Mouse (Mus musculus): ENCODE data around the gene Stxbp2. TPM values are rescaled to one million over a fixed set of nuclear protein-coding genes. Genes with fewer than 3 reads are reported as not detected.
A peak's percentile ranks its signal among the peaks of the same experiment; 100 is the strongest.
"Not testable (repeated sequence)": the region's sequence is repeated elsewhere in the genome, so short reads cannot be mapped to it uniquely, and the experiment has no call there.

Stxbp2 gene
- 100 to 1,000 TPM in 1 of 2 experiments, 10 to 100 TPM in 1; 72.1 to 131 TPM for total RNA-seq (2021)
- 106 and 141 TPM in 2 replicates for polyA plus RNA-seq (2012; rRNA removed)
- long read RNA-seq, transcript Stxbp2-207 (19 exons, 2,908 nt): major isoform, 40 of 68 reads
- long read RNA-seq, transcript Stxbp2-201 (19 exons, 1,847 nt): minor isoform, 12 of 68 reads
- long read RNA-seq, partial matches to known transcripts: 2 of 68 reads
- long read RNA-seq, other reads (novel, unspliced or antisense): 14 of 68 reads

DNA sequence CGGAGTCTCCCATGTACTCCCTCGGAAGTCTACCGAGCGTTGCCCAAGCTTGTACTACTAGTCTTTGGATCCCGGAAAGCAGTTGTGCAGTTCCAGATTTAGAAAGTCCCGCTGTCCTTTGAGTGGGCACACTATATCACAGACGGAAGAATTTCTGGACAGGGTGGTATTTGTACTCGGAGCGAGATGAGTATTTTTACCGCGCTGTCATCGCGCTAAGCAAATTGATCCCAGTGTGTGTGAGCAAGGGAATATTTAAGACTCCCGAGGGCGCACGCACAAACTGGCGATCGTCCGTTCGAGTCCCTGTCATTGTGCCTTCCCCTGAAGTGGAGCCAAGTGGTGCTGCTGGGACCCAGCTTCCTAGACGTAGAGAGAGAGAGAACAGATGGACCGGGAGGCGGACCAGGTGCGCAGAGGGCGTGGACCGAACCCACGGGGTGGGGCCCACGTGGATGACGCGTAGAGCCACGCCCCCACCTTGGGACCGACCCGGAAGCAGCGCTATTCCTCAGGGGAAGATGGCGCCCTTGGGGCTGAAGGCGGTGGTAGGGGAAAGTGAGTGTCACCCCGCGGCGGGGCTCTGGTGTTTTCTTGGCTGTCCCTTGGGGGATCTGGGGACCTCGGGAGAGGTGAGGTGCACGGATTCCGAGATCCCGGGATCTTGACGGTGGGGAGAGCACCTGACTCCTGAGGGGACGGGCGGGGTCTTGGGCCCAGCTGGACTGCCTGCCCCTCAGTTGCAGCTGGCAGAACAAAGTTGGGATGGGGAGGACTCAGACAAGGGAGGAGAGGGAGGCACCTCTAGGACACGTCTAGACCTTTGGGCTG lies at the start of gene Stxbp2:
Gene Stxbp2, plus strand, starts transcription at position 309 of the 831 bp plus-strand sequence.
- DNase-seq: peak; percentile 86

- not testable (repeated sequence) for DNase-seq
Observed at GRCm38 (mm10) chr8:3581961-3582360, 48.8 kb upstream of the Stxbp2 start.

- no peak for DNase-seq
Observed at GRCm38 (mm10) chr8:3586452-3586851, 44.3 kb upstream of the Stxbp2 start.

DNA sequence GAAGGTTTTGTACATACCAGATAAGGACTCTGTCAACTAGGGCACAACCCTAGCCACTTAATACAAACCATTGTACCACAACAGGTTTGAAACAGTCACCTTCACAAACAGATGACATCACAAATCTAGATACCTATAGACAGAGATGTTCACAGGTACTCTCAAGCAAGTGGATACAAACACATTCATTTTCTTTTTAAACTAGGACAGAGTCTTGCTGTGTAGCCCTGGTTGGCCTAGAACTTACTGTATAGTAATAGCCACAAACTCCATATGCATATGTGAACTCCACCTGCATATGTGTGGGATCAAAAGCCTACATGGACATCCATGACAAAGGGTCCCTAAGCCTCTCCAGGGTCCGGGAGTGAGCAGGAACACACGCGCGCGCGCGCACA lies 43.8 kb upstream of the Stxbp2 start, which contains the start of gene Camsap3:
Gene Camsap3, plus strand, starts transcription at position 301 of the 398 bp plus-strand sequence.
- DNase-seq: no peak

GRCm38 (mm10) chr8:3587391-3588257 lies 43.1 kb upstream of the Stxbp2 start:
- DNase-seq: peak; percentile 71

DNA sequence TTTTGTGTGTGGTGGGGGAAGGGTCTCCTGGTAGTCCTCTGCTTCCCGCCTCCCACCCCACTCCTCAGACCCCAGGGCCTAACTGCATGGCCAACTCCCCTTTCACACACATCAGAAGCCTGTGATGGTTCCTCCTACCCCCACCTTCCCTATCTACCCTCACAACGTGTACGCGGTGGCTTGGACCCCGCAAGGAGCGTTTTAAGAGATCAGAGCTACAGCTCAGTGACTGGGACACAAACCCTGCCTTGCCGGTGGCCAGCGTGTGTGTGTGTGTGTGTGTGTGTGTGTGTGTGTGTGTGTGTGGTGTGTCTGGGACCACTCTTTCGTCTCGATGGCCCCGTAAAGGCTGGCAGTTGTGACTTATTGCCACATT lies 42.5 kb upstream of the Stxbp2 start:
- no peak for DNase-seq

DNA sequence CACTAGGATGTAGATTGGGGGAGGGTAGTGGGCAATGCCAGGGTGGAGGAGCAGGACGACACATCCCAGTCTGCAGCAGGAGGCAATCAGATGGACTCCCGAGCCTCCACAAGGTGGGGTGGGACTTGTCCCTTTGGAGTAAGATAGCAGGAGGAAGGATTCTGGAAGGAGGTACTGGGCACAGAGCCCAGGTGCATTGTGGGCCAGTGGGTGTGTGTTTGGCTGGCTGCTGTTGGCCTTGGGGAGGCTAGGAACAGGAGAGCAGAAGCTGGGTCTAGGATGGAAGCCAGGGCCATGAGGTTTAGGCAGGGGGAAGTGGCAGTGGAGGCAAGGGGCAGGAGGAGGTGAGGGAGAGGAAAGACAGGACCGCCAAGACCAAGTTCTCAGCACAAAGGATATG lies 37.3 kb upstream of the Stxbp2 start:
- peak; percentile 63 for DNase-seq

- no peak for DNase-seq
Observed at GRCm38 (mm10) chr8:3594466-3594865, 36.3 kb upstream of the Stxbp2 start.

DNA sequence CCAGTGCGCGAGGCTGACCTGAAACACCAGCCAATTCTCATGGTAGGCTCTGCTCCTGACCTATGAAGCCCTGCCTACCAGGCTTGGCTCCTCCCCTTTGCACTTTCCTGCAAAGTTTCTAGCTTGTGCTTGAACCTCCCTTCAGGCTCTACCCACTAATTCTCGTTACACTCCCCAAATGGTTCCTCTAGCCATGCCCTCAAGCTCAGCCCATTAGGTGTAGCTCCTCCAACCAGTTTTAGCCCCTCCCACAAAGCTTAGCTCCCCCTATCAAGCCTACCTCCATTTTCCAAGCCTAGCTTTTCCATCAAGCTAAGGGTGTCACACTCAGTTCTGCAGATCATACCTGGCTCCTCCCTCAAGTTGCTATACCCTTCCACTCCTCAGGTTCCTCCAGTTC lies 32.7 kb upstream of the Stxbp2 start:
- no peak for DNase-seq

- DNase-seq: no peak
Observed at GRCm38 (mm10) chr8:3599219-3599618, 31.5 kb upstream of the Stxbp2 start.

GRCm38 (mm10) chr8:3600401-3600800 lies 30.4 kb upstream of the Stxbp2 start:
- no peak for DNase-seq

DNA sequence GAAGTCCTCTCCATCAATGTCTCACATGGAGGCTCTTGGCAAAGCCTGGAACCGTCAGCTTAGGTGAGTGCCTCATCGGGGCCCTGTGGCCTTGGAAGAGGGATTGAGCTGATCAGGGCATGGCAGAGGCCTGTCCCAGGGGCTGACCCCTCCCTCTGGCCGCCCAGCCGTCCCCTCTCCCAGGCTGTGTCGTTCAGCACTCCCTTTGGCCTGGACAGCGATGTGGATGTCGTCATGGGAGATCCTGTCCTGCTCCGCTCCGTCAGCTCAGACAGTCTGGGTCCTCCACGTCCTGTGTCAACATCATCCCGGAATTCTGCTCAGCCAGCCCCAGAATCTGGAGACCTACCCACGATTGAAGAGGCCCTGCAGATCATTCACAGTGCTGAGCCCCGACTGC lies 27.3 kb upstream of the Stxbp2 start:
- DNase-seq: no peak

DNA sequence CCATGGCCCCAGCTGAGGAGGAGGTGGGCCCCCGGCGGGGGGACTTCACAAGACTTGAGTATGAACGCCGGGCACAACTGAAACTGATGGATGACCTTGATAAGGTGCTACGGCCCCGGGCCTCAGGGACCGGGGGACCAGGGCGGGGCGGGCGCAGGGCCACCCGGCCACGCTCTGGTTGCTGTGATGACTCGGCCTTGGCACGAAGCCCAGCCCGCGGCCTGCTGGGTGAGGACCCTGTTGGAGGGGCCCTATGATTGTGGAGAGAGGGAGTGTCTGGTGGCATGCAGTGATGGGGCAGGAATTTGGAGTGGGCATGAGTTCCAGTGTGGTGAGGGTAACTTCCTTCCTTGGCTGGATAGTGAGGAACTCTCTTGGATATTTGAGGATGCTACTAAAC lies 24.2 kb upstream of the Stxbp2 start:
- peak; percentile 48 for DNase-seq

DNA sequence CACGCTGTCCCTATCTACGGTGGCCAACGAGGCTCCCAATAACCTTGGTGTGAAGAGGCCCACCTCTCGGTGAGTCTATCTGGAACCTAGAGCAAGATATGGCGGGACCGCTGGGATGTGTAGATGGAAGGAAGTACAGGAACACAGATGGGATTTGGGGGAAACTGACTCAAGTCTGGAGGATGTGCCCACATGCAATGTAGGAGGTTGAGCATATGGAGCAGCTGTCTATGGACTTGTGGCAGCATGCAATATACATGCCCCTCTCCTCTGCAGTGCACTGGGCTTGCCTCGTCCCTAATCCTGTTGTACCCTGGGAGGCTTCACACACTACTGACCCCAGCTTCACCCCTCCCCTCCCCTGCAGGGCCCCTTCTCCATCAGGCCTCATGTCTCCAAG lies 22.9 kb upstream of the Stxbp2 start:
- DNase-seq: no peak

DNA sequence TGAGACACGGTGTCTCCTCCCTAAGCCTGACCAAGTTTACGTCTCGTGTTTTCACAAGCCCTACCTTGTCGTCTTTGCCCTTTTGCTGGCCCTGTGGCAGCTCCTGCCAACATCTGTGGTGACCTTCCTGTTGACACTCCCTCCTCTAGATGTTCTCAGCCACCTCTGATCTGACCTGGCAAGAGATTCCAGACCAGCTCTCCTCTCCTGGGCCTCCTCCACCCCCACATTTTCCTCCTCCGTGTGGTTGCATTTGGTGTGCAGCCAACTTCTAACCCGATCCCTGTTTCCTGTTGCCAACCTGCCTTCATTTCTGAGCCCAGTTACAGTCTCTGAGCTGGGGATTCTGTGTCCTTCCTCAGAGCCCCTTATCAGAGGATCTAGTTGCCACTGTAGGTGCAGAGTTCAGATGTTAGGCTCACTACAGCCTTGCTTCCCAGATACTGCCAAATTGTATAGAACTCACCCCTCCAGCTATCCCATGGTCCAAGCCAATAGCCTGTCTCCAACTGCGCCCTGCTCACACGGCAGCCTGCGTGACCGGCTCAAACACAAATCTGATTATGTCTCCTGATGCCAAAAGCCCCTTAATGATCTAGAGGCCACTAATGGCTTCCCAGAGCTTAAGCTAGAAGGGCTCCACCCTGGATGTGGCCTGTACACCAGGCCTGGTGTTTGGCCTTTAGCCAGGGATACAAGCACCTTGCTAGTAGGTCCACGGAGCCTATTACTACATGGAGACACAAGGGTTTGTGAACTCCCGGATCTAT lies 21.5 kb upstream of the Stxbp2 start:
- DNase-seq: peak; percentile 51

DNA sequence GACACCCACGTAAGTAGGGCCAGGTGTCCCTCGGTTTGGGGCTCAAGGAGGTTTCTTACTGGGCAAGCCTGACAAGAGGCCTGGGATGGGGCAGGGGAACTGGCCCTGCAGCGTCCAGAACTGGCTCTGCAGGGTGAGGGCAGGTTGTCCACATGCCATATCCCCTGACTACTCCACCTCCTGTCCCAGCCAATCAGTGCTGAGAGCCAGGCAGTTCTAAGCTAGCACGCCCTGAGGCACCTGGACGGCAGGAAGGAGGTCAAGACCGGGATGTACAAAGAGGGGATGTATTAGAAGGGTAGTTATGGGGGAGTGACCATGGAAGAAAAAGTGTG lies 21.0 kb upstream of the Stxbp2 start:
- no peak for DNase-seq

DNA sequence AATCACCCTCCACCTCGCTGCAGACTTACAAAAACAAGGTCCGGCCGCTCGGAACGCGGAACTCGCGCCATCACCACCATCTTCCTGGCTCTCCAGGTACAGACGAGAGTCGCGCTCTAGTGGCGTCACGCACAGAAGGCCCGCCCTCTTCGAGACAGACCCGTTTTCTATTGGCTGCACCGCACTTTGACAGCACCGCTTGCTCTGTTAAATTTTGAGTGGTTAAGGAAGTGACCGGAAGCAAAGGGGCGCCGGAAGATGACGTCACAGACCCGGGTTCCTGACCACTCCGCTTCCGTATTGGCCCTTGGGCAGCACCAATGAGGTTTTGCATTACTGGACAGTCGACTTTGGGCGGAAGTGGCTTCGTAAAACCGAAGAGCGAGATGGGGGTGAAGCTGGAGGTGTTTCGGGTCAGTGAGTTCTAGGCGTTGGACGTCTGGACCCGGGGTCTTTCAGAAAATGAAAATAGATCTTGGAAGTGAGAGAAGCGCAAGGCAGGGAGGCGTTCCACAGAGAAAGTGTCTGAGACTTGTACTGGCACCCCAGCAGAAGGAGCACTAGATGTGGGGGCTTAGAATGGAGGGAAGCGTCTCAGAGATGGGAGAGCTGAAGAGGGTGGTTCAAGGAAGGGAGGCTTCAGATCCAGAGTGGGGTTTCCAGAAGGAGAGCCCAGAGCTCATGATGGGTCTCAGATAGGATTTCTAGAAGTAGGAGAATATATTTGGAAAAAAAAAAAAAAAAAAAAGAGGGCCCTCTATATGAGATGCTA lies 9.4 kb upstream of the Stxbp2 start, which contains the start of the genes Xab2 and Pet100:
Gene Xab2, minus strand, starts transcription at position 118 of the 772 bp plus-strand sequence.
Gene Pet100, plus strand, starts transcription at position 350 of the 772 bp plus-strand sequence.
- peak; percentile 99 for DNase-seq

DNA sequence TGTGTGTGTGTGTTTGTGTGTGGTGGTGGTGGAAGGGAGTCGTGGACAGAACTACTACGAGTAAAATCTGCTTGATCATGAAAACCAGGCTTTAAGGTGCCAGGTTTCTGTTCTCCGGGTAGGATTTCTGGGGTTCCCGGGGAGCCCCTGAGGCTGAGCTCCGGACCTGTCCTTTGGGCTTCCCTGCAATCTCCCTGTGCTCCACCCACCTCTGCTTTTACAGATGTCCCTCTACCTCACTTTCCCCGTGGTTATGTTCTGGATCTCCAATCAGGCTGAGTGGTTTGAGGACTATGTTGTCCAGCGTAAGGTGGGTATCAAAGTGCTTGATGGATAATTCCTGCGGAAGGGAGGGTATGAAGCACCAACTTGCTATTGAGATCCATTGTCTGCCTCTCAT lies 8.6 kb upstream of the Stxbp2 start:
- no peak for DNase-seq

- no peak for DNase-seq
Observed at GRCm38 (mm10) chr8:3625445-3625844, 5.3 kb upstream of the Stxbp2 start, which contains the start of gene Pcp2. TSS of gene Pcp2 (minus strand) at chr8:3625545.

DNA sequence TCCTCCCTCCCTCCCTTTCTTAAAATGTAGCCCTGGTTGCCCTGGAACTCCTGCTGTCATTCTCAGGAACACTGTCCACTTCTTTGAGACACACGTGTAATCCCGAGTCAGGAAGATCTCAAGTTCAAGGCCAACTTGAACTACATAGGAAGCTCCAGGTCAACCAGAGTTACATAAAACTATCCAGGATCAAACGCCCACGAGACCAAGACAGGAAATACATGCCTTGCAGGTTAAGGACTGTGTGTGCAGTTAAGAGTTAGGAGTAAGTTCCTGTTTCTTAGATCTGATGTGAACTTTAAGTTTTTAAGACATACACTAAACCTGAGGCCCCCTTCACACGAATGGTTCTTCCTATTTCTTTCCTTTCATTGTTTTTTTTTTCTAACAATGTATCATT lies 3.8 kb upstream of the Stxbp2 start:
- DNase-seq: no peak

- no peak for DNase-seq
Observed at GRCm38 (mm10) chr8:3628014-3628413, 2.7 kb upstream of the Stxbp2 start.
